8 mouse cellular contexts compared by ENCODE assay signal in genomic region chr19:24280601-24281228, GRCm38 (mm10). TPM values are rescaled to one million over a fixed set of nuclear protein-coding genes. Genes with fewer than 3 reads are reported as not detected.
DNase-seq lines count a peak whose midpoint lies in the region; ATAC-seq and TF ChIP-seq lines count a peak whose summit lies in the region.

Gene Fxn (minus strand): TSS chr19:24280605.

- H3K9ac ChIP-seq in forebrain, embryonic 16.5 days (replicated peaks; ENCODE audit: low read depth, low read length), result peak within 1 kb of the TSS; percentile 78
- H3K9ac ChIP-seq in hindbrain, embryonic 14.5 days, result peak within 1 kb of the TSS; percentile 72
- H3K9ac ChIP-seq in liver, postnatal 0 days (replicated peaks), result peak within 1 kb of the TSS; percentile 75

- ATAC-seq in forebrain, embryonic 16.5 days, result peak; percentile 96
- peak; percentile 92 for ATAC-seq in hindbrain, embryonic 14.5 days (ENCODE audit: low FRiP score)
- peak; percentile 77 for ATAC-seq in liver, postnatal 0 days

- TF ChIP-seq CTCF in lung, adult 2 months (IDR thresholded peaks at IDR 0.05; ENCODE audit: insufficient read depth, low read length), result no peak
- no peak for TF ChIP-seq CTCF in liver, postnatal 0 days (IDR thresholded peaks at IDR 0.05; ENCODE audit: low read depth)

- WGBS in lung, adult 2 months, result 3% methylated on average over 18 of the region's 22 CpGs
- under 1% methylated on average over 12 of the region's 22 CpGs for WGBS in forebrain, embryonic 16.5 days
- 1% methylated on average over 15 of the region's 22 CpGs for WGBS in hindbrain, embryonic 14.5 days
- under 1% methylated on average over 14 of the region's 22 CpGs for WGBS in liver, postnatal 0 days (ENCODE audit: insufficient replicate concordance)

- no peaks in the 10 kb centered on the region for H3K9me3 ChIP-seq in forebrain, embryonic 16.5 days (ENCODE audit: control insufficient read depth, low read length)
- no peaks in the 10 kb centered on the region for H3K9me3 ChIP-seq in hindbrain, embryonic 14.5 days (ENCODE audit: control insufficient read depth, low read length)
- H3K9me3 ChIP-seq in liver, postnatal 0 days (ENCODE audit: low read length), result no peaks in the 10 kb centered on the region

- H3K27me3 ChIP-seq in forebrain, embryonic 16.5 days (replicated peaks; ENCODE audit: control insufficient read depth, insufficient read depth, low read length), result no peaks in the 10 kb centered on the region
- no peaks in the 10 kb centered on the region for H3K27me3 ChIP-seq in hindbrain, embryonic 14.5 days (ENCODE audit: control insufficient read depth, insufficient read depth, low read length)
- no peaks in the 10 kb centered on the region for H3K27me3 ChIP-seq in liver, postnatal 0 days (ENCODE audit: insufficient read depth, low read length)

- H3K4me2 ChIP-seq in forebrain, embryonic 16.5 days (ENCODE audit: low read length), result peak within 1 kb of the TSS; percentile 98
- peak within 1 kb of the TSS; percentile 82 for H3K4me2 ChIP-seq in hindbrain, embryonic 14.5 days (replicated peaks)
- peak within 1 kb of the TSS; percentile 93 for H3K4me2 ChIP-seq in liver, postnatal 0 days (ENCODE audit: low read depth, low read length)

- H3K4me1 ChIP-seq in lung, adult 2 months (ENCODE audit: control insufficient read depth, insufficient read depth, low read length), result 0 out of 2 replicates have a peak, but pooled peaks cover 5% of the 10 kb centered on the region
- peaks cover 10% of the 10 kb centered on the region for H3K4me1 ChIP-seq in forebrain, embryonic 16.5 days (replicated peaks; ENCODE audit: control insufficient read depth, insufficient read depth, low read length)
- H3K4me1 ChIP-seq in hindbrain, embryonic 14.5 days (replicated peaks; ENCODE audit: control insufficient read depth, insufficient read depth, low read length), result peaks cover 7% of the 10 kb centered on the region; the same call in 1 of the 2 replicates
- peaks cover 13% of the 10 kb centered on the region for H3K4me1 ChIP-seq in liver, postnatal 0 days (ENCODE audit: insufficient read depth)

- H3K4me3 ChIP-seq in lung, adult 2 months (replicated peaks; ENCODE audit: extremely low read depth, low read depth, low read length), result peak within 1 kb of the TSS; percentile 70
- H3K4me3 ChIP-seq in forebrain, embryonic 16.5 days (replicated peaks; ENCODE audit: low read length), result peak within 1 kb of the TSS; percentile 74
- H3K4me3 ChIP-seq in hindbrain, embryonic 14.5 days (replicated peaks; ENCODE audit: low read length), result peak within 1 kb of the TSS; percentile 71
- H3K4me3 ChIP-seq in liver, postnatal 0 days (ENCODE audit: low read depth, low read length), result peak within 1 kb of the TSS; percentile 77

- H3K36me3 ChIP-seq in forebrain, embryonic 16.5 days (ENCODE audit: control insufficient read depth, insufficient read depth), result no peaks in the 10 kb centered on the region
- no peaks in the 10 kb centered on the region; the same call in 1 of the 2 replicates for H3K36me3 ChIP-seq in hindbrain, embryonic 14.5 days (replicated peaks; ENCODE audit: control insufficient read depth, insufficient read depth)
- H3K36me3 ChIP-seq in liver, postnatal 0 days (replicated peaks; ENCODE audit: insufficient read depth, low read length), result peaks cover 3% of the 10 kb centered on the region; the same call in 1 of the 2 replicates

- DNase-seq in lung, adult 2 months, result no peak
- DNase-seq in lung, adult 18-20 months, result no peak
- DNase-seq in brain, adult 2 months (ENCODE audit: low read depth, low spot score), result peak; percentile 94
- peak; percentile 73 for DNase-seq in hindbrain, embryonic 14.5 days (ENCODE audit: low spot score)
- DNase-seq in liver, postnatal 0 days, result peak; percentile 64
- DNase-seq in right cerebral cortex, postnatal 10 days (ENCODE audit: low spot score in 2 of 2), result peak; percentile 46 to 63
- DNase-seq in urinary bladder, postnatal 14 days (ENCODE audit: low spot score), result no peak

- TF ChIP-seq POLR2A in lung, adult 2 months (IDR thresholded peaks at IDR 0.05; ENCODE audit: borderline replicate concordance, extremely low read depth, low read depth, low read length), result no peak

- TF ChIP-seq EP300 in liver, postnatal 0 days (IDR thresholded peaks at IDR 0.05; ENCODE audit: low read depth), result 0 out of 2 replicates have a peak, but pooled peaks have one; percentile 37

- peak within 1 kb of the TSS; percentile 82 for H3K27ac ChIP-seq in forebrain, embryonic 16.5 days (ENCODE audit: low read length)
- peak within 1 kb of the TSS; percentile 87 for H3K27ac ChIP-seq in hindbrain, embryonic 14.5 days
- H3K27ac ChIP-seq in liver, postnatal 0 days (ENCODE audit: low read depth), result peak within 1 kb of the TSS; percentile 94

RNA-seq across cellular contexts. Expression of gene Fxn, which starts in this region (rescaled TPM):
- 4.9 and 7.0 TPM in 2 replicates for polyA plus RNA-seq in lung, adult 2 months (2012; rRNA removed)
- polyA plus RNA-seq in forebrain, embryonic 16.5 days (2015; fragmentation: Nextera tagmentation; extraction: Ambion mirVana), result 40.1 and 40.3 TPM in 2 replicates
- 33.0 and 37.0 TPM in 2 replicates for polyA plus RNA-seq in hindbrain, embryonic 14.5 days (2014; fragmentation: Nextera tagmentation; extraction: Ambion mirVana)
- 34.2 and 34.8 TPM in 2 replicates for polyA plus RNA-seq in liver, postnatal 0 days (2015; fragmentation: Nextera tagmentation; extraction: Ambion mirVana)

Comparison
In these comparisons a context has a peak if more than half of its experiments do, and no peak if none do; other contexts are left out.
1. DNase-seq: peak in brain, adult 2 months (single experiment), hindbrain, embryonic 14.5 days (single experiment), liver, postnatal 0 days (single experiment) and right cerebral cortex, postnatal 10 days (2 of 2); none in lung, adult 2 months (single experiment), lung, adult 18-20 months (0 of 2) and urinary bladder, postnatal 14 days (single experiment).
2. Peak in every context shown above with its lines, with median percentiles within 50 percentile points of each other: H3K4me3 ChIP-seq, ATAC-seq, H3K27ac ChIP-seq, H3K4me2 ChIP-seq and H3K9ac ChIP-seq.